Mouse (Mus musculus): ENCODE measurements at regions not wholly inside any gene's neighbourhood (a gene's known extent, or its start where the extent isn't known, plus 50 kb on each side); places are given as distances from the start of the nearest gene placed in this dataset.

- intact Hi-C loops (cut with DNase I), result no loop called here
These were observed 749.6 kb downstream of the Tmem132b start for GRCm38 (mm10) chr5:126281057-126281728.

GRCm38 (mm10) chr5:126281782-126282181 is 750.2 kb downstream of the Tmem132b start:
- no peak for DNase-seq
- intact Hi-C loops (cut with DNase I), result no loop called here

More at GRCm38 (mm10) chr5:126281057-126281728, 749.6 kb downstream of the Tmem132b start:
- DNase-seq, result no peak

GRCm38 (mm10) chr5:126324847-126325246 is 793.3 kb downstream of the Tmem132b start:
- DNase-seq, result no peak
- intact Hi-C loops (cut with DNase I), result no loop called here

- no peak for DNase-seq
- intact Hi-C loops (cut with DNase I), result no loop called here
These were observed 796.7 kb downstream of the Tmem132b start for GRCm38 (mm10) chr5:126328276-126328675.

- intact Hi-C loops (cut with DNase I), result no loop called here
These were observed 803.5 kb downstream of the Tmem132b start for GRCm38 (mm10) chr5:126335091-126335490.

GRCm38 (mm10) chr5:126335553-126336520 is 804.3 kb downstream of the Tmem132b start:
- intact Hi-C loops (cut with DNase I), result no loop called here
- DNase-seq, result no peak

More at GRCm38 (mm10) chr5:126335091-126335490, 803.5 kb downstream of the Tmem132b start:
- no peak for DNase-seq

- DNase-seq, result no peak
- intact Hi-C loops (cut with DNase I), result no loop called here
These were observed 806.3 kb downstream of the Tmem132b start for GRCm38 (mm10) chr5:126337884-126338283.

- intact Hi-C loops (cut with DNase I), result no loop called here
These were observed 812.0 kb downstream of the Tmem132b start for GRCm38 (mm10) chr5:126343570-126343969.

GRCm38 (mm10) chr5:126350936-126351335 is 819.4 kb downstream of the Tmem132b start:
- intact Hi-C loops (cut with DNase I), result no loop called here
- no peak for DNase-seq

More at GRCm38 (mm10) chr5:126343570-126343969, 812.0 kb downstream of the Tmem132b start:
- no peak for DNase-seq

- intact Hi-C loops (cut with DNase I), result no loop called here
- DNase-seq, result no peak
These were observed 837.9 kb downstream of the Tmem132b start for GRCm38 (mm10) chr5:126369436-126369835.

- intact Hi-C loops (cut with DNase I), result loop anchor here (10.0 kb wide), 1 partner anchor 868 kb away; no protein-coding TSS in a partner anchor
These were observed 849.3 kb upstream of the Tmem132c start for GRCm38 (mm10) chr5:126392306-126392705.

GRCm38 (mm10) chr5:126395331-126395730 is 846.3 kb upstream of the Tmem132c start:
- no peak for DNase-seq
- intact Hi-C loops (cut with DNase I), result loop anchor here (10.0 kb wide), 1 partner anchor 871 kb away; no protein-coding TSS in a partner anchor

More at GRCm38 (mm10) chr5:126392306-126392705, 849.3 kb upstream of the Tmem132c start:
- DNase-seq, result no peak

- intact Hi-C loops (cut with DNase I), result no loop called here
- no peak for DNase-seq
These were observed 809.9 kb upstream of the Tmem132c start for GRCm38 (mm10) chr5:126431748-126432147.

- DNase-seq, result no peak
- intact Hi-C loops (cut with DNase I), result no loop called here
These were observed 802.9 kb upstream of the Tmem132c start for GRCm38 (mm10) chr5:126438696-126439095.

- intact Hi-C loops (cut with DNase I), result no loop called here
- DNase-seq, result no peak
These were observed 801.1 kb upstream of the Tmem132c start for GRCm38 (mm10) chr5:126440516-126440915.

GRCm38 (mm10) chr5:126475761-126476160 is 765.8 kb upstream of the Tmem132c start:
- DNase-seq, result no peak
- intact Hi-C loops (cut with DNase I), result no loop called here

- DNase-seq, result no peak
- intact Hi-C loops (cut with DNase I), result no loop called here
These were observed 719.5 kb upstream of the Tmem132c start for GRCm38 (mm10) chr5:126522076-126522475.

- intact Hi-C loops (cut with DNase I), result no loop called here
- no peak for DNase-seq
These were observed 715.7 kb upstream of the Tmem132c start for GRCm38 (mm10) chr5:126525863-126526262.

GRCm38 (mm10) chr5:126530806-126531527 is 710.6 kb upstream of the Tmem132c start:
- intact Hi-C loops (cut with DNase I), result no loop called here
- no peak for DNase-seq

- DNase-seq, result no peak
- intact Hi-C loops (cut with DNase I), result no loop called here
These were observed 710.1 kb upstream of the Tmem132c start for GRCm38 (mm10) chr5:126531528-126531894.

- DNase-seq, result no peak
- intact Hi-C loops (cut with DNase I), result no loop called here
These were observed 709.6 kb upstream of the Tmem132c start for GRCm38 (mm10) chr5:126531975-126532374.

Measured in heart, postnatal 36 days (tissue).